Mouse (Mus musculus) frontal cortex, postnatal 36 days (tissue): ENCODE results near the gene Hormad2.

Experiments
- DNase-seq, 2 experiments: peaks; one replicate each; pipeline ENCODE4 v3.0.0; 2022; ENCODE audit warnings: low spot score in 2 of 2

Hormad2 gene

DNA sequence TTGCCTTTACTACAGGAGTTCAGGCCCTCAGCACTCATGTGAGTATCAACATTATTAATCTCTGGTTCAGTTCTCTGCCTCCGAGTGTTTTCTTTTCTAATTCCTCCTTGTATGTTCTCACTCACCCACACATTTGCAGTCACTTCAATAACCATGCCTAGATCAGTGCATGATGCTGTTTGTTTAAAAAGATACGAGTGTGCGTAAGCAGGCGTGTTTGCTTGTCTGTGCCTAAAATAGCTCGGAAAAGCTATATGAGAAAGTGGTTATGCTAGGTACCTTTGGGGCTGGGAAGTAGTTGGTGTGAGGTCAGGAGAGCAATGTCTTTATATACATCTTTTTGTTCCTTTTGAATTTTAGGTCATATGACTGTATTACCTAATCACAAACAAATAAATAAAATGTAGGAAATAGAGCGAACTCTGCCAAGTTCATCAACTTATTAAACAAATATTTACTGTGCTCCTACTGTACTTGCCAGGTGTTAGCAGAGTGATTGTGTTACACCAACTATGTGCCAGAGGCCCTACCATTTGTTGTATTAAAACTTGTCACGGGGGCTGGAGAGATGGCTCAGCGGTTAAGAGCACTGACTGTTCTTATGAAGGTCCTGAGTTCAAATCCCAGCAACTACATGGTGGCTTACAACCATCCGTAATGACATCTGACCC is 100.7 kb downstream of the Hormad2 start:
- DNase-seq = no peak

DNA sequence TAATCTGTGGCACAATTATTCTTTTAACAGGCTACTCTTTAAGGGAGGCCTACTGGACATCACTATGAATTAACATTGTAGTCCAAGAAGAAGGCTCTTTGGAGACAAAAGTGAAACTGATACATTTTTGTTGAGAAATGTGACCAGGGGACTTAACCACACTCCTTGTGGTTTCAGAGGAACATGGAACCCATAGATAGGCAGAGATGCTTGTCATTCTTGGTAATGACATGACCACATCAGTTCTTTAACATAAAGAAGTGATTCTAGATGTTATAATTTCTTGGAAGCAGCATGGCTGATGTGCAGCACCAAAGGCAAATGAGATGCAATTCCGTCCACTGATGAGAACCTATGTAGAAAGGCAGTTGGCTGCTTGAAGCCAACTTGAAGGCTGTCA is 101.6 kb downstream of the Hormad2 start:
- DNase-seq = no peak

GRCm38 (mm10) chr11:4336693-4337283 is 104.1 kb downstream of the Hormad2 start:
- DNase-seq = no peak

- DNase-seq = no peak
Measured at GRCm38 (mm10) chr11:4335810-4336692, 104.9 kb downstream of the Hormad2 start.

DNA sequence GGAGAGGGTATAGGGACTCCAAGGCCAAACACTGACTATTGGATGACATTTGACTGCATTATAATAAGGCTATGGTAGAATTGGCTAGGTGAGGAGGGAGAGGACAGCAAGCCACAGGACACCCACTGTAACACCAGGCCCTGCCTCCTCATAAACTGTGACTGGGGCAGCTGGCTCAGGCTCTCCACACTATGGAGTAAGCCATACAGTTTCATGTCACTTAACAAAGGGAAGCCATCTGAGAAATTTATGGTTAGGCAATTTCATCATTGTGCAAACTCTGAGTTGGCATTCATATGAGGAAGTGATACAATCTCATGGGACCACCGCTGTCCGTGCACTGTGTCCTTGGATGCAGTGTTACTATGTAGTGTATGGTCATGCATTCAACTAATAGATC is 107.9 kb downstream of the Hormad2 start:
- DNase-seq = no peak

DNA sequence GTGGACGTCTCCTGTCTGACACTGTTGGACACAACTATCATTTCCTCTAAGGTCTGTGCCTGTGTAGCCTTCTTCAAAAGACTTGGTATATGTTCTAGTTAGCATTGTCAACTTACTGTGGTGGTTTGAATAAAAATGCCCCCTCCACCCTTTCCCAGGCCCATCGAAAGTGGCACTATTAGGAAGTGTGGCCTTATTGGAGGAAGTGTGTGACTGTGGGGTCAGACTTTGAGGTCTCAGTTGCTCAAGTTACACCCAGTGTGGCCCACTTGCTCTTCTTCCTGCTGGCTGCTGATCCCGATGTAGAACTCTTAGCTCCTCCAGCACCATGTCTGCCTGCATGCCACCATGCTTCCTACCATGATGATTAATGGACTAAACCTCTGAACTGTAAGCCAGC is 112.7 kb downstream of the Hormad2 start:
- DNase-seq = no peak

- no peak for DNase-seq
Measured at GRCm38 (mm10) chr11:4323481-4323880, 117.4 kb downstream of the Hormad2 start.

DNA sequence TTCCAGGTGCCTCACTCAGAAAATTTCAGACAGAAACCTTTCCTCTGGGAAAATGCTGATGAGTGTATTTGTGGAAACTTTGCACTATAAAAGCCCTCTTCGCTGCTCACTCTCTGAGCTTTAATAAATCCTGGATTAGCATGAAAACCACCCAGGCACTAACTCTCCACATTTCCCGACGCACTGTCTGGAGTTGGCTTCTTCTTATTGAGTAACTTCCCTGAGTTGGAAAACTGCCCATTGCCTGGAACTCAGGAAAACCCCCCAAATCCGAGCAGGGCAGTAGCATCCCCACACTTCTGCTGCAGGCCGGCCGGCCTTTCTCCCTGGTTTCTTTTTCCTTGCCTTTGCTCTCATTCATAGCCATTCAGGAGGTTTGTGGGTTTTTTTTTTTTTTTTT is 118.0 kb downstream of the Hormad2 start:
- no peak for DNase-seq

DNA sequence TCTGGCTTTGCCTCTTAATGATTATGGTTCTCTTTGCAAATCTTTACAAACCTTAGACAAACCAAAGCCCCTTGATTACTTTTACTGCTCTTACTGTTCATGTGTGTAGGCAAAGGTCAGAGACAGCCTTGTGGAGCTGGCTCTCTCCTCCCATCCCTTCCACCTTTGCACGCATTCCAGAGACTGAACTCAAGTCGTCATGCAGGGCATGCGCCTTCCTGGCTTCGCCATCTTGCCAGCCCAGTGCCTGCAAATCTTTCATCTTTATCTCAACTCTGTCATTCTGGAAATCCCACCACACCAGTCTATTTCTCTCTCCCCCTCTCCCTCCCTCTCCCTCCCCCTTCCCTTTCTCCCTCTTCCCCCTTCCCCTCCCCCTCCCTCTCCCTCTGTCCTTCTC is 120.0 kb downstream of the Hormad2 start:
- no peak for DNase-seq

- peak in 1 of 2 experiments; percentile 15 for DNase-seq
Measured at GRCm38 (mm10) chr11:4319212-4319955, 121.5 kb downstream of the Hormad2 start.

GRCm38 (mm10) chr11:4318011-4318410 is 122.9 kb downstream of the Hormad2 start:
- no peak for DNase-seq

DNA sequence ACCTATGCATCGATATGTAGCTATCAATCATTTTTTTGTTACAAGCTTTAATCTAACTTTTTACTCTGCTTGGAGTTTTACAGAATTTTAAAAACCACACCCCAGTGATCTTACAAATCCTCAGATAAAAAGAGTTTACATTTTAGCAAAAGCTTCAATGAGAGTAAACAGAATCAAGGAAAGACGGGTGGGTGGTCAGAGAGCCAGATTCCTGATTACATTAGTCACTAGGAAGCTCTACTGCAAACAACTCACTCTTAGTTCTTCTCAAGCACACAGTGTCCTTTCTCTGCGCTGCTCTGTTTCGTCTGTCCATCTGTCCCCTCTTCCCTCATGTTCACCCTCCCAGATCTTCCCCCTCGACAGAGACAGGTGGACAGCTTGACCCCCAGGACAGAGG is 123.6 kb downstream of the Hormad2 start:
- DNase-seq = no peak

GRCm38 (mm10) chr11:4312180-4312579 is 128.7 kb downstream of the Hormad2 start:
- no peak for DNase-seq

DNA sequence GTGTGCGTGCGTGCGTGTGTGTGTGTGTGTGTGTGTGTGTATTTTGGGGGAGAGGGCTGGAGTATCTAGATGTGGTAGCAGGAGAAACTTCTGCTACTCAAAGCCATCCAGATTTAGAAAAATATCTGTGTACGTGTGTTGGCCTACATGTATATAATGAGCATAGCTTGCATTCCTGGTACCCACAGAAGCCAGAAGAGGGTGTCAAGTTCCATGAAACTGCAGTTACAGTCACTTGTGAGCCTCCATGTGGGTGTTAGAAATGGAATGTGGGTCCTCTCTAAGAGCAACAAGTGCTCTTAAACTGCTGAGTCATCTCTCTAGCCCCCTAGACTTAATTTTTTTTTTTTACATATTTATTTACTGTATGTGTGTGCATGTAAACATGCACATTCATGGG is 130.6 kb downstream of the Hormad2 start:
- DNase-seq = no peak

- no peak for DNase-seq
Measured at GRCm38 (mm10) chr11:4309613-4310012, 131.3 kb downstream of the Hormad2 start.

DNA sequence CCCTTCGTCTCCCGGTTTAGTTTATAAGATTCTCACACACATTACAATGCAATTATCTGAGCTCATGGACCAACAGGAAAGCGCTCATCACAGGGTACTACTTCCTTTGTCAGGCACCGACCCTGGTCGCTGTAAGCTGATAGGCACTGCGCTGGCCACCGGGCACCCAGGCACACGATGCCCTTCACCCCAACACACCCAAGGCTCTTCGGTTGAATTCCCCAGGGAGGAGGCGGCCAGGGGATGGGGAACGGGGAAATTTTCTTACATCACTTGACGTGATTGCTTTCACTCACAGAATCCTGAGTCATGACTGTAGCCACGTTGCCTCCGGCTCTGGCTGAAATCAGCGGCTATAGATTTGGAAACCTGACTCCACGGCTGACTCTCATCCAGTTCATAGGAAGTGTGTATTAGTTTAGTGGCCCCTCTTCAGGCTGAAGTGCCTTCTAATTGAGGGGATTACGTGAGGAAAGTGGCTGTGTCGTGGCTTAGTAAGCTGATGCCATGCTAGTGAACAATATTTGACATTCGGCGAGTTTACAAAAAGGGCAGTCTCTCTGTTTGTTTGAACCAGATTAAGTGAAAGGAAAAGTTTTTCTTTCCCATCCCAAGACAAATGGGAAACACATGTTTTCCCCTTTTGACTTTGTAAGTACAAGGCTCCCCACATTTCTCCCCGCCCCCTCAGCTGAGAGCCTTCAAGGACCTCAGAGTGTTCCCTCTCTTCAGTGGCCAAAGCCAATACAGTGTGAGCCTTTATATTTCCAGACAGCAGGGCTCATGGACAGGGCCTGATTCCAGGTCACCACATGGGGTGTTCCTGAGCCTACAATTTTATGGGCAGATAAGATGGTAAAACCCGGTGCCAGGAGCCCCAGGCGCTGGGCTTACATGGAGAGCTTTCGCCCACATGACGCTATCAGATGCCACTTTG is 132.1 kb downstream of the Hormad2 start:
- no peak for DNase-seq

DNA sequence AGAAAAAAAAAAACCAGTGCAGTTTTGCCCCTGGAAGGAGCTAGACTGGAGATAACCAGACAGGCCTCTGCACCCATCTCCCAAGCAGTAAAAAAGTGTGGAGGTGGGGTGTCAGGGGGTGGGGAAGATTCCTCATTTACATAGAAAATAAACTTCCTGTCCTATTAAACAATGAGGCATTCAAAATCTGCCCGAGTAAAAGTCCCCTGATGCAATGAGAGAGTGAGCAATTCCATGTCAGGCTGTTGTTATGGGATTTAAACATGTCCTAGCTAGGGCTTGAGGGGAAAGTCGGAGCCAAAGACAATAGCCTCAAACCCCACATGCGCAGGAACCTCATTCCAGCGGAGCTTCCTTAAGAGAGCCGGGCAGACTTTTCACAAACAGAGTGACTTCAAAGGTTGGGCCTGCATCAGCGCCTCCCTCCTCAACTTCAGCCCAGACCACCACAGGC is 132.8 kb downstream of the Hormad2 start:
- DNase-seq = no peak

DNA sequence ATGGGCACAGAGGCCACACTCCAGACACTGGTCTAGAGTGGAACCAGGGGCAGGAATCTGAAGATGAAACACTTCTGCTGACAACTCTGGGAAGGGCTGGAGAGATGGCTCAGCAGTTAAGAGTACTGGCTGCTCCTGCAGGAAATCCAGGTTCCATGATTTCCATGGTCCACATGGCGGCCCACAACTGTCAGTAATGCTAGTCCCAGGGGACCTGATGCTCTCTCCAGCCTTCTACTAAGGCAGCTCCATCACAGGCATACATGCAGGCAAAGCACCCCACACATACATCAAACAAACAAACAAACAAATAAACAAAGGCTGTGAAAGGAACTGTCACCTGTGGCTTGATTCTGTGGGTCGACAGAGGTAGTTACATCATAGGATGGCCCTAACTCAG is 134.8 kb downstream of the Hormad2 start:
- no peak for DNase-seq

- no peak for DNase-seq
Measured at GRCm38 (mm10) chr11:4305090-4305489, 135.8 kb downstream of the Hormad2 start.

DNA sequence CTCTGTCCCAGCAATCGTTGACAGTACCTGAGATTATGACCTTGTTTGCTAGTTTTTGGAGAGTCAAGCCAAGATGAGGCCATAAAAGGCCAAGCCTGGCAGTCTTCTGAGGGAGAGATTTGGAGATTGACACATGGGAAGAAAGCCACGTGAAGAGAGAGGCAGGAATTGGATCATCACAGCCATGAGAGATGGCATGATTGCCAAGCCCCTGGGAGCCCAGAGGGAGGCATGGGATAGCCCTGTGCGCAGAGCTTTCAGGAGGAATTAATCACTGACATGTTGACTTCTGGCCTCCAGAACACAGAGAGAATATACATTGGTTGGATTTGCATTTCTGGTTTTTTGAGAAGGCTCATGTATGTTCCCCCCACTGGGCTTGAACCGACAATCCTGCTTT is 136.7 kb downstream of the Hormad2 start:
- no peak for DNase-seq

- DNase-seq = no peak
Measured at GRCm38 (mm10) chr11:4303033-4303432, 137.9 kb downstream of the Hormad2 start.
